Mouse (Mus musculus) testis, postnatal 14 days (tissue): Measurements from ENCODE around the gene Mroh2a.

Experiments used
- DNase-seq: peaks from one replicate; pipeline ENCODE4 v3.0.0; 2021; ENCODE audit warnings: low spot score

Mroh2a gene

GRCm38 (mm10) chr1:88235046-88235893, 8.5 kb downstream of the Mroh2a start:
- no peak for DNase-seq

- DNase-seq, result no peak
Observed at GRCm38 (mm10) chr1:88235894-88236415, 9.2 kb downstream of the Mroh2a start.

DNA sequence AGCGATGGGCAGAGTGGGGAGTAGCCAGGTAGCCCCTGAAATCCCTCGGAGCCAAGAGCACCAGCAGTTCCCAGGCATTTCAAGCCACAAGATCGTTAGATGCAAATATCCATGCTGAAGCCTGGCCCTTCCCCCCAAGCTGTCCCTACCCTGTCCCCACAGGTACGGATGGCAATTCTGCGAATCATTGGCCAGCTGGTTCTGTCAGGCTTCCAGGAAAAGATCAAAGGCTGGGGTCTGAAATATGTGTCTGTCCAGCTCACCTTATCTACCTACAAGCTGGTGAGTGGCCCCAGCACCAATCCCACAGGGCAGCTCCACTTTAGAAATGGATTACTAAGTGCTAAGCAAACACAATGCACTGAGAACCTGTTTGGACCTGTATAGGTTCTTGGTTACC, 10.5 kb downstream of the Mroh2a start:
- DNase-seq, result no peak

DNA sequence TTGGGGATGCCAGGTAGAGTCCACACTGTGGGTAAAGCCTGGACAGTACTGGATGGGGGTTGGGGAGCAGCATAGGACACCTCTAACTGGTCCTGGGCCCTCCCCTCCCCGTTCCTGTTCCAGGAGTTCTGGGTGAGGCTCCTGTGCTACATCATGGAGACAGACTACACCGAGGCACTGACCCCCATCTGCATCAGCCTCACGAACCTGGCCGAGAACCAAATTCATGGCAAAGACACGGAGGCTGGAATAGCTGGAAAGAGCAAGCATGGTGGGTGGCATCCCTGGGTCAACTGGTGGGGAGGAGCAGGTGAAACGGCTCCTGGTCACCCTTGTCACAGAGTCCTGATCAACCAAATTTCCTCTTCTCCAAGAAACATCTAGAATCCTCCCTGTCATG, 12.0 kb downstream of the Mroh2a start:
- no peak for DNase-seq

GRCm38 (mm10) chr1:88240072-88240471, 13.3 kb downstream of the Mroh2a start:
- no peak for DNase-seq

DNA sequence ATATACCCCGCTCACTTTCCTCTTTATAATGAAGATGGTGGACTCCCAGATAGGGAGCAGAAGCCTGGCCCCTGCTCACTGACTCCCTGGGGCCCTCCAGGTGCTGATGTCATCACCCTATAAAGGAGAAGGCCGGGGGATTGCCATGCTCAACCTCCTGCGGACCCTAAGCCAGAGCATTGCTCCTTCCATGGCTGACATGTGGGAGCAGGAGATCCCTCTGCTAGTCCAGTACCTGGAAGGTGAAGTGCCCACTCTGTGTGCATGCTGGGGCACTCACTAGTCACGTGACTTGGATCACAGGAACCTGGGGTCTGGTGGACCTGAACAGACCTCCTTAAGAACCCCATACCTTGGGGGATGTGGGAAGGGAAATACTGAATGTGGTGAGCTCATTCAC, 13.8 kb downstream of the Mroh2a start:
- DNase-seq, result no peak

- DNase-seq, result no peak
Observed at GRCm38 (mm10) chr1:88243861-88244260, 17.1 kb downstream of the Mroh2a start.

DNA sequence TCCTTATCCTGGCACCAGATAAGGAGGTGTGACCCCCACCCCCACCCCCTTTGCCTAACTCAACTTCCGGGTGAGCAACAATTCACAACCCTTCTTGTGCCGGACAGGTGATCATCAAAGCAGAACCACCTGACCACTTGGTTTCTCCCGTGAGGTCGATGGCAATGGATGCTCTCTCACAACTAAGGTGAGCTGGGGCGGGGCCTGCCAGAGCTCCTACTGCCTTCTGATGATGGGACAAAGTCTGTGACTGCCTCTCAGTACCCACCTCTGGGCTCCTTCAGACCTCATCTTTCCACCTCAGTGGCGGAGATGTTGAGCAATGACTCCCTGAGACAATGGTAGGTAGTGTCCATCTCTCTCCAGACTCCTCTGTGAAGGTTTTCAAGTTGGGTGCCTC, 19.1 kb downstream of the Mroh2a start:
- DNase-seq, result no peak

DNA sequence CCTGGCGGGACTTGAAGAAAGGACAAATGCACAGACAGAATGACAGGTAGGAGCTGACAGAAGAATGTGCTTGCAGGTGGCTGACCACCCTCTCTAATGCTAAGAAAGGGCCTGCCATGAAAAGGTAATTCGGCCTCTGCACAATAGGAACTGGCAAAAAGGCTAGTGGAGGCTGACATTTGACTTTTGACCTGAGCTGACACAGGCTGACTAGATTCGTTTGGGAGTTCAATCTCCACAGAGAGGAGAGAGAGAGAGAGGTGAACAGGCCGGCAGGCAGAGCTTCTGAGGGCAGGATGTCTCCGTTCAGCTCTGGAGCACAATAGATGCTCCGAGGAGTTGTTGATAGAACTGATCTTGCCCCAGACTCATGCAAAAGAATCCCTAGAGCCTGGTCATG, 19.6 kb downstream of the Mroh2a start:
- DNase-seq, result no peak

DNA sequence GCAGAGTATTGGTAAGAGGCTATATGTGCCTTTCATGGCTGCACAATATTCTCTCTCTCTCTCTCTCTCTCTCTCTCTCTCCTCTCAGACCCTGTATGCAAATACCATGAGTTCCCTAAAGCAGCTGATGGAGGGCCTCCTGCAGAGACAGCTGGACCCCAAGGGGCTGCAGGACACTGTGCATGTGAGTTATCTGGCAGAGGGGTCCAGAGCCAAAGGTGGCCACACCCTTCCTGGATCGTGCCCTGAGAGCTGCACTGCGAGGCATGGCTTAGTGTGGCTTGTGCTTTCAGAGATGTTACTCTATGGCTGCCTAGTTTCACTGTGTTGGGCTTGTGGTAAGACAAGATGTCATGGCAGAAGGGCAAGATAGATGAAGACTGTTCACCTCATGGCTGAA, 20.9 kb downstream of the Mroh2a start:
- no peak for DNase-seq

- DNase-seq, result no peak
Observed at GRCm38 (mm10) chr1:88248658-88249057, 21.9 kb downstream of the Mroh2a start.

DNA sequence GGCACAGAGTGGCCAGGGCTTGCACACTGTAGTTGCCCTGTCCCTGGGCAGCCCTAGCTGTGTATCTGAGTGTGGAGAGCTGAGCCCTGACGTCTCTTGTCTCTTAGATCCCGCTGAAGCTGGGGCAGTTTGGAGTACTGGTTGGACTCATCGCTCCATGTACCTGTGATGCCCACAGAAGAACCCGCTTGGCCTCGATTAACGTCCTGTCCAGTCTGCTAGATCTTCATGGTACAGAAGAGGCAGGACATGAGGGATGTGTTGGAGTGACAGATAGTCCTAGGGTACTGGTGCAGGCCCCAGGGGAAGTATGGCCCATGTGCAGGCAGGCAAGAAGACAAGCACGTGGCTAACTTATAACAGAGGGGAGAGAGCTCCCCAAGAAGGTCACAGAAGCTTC, 22.8 kb downstream of the Mroh2a start:
- no peak for DNase-seq

DNA sequence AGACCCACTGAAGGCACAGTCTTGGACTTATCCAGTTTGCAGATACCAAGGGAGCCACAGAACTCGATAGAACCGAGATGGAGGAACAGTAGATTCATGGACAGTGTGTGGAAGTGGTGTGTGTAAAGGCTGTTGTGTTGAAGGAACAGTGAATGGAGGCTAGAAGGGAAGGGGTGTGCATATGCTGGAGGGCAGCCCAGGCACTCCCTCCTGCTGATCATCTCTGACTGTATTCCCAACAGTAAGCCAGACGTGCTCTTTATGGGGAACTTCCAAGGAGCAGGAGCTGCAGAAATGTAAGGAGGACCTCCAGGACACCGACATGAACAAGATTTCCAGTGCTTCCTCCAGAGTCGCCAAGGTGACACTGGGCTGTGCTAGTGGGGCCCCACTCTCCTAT, 23.2 kb downstream of the Mroh2a start:
- no peak for DNase-seq

DNA sequence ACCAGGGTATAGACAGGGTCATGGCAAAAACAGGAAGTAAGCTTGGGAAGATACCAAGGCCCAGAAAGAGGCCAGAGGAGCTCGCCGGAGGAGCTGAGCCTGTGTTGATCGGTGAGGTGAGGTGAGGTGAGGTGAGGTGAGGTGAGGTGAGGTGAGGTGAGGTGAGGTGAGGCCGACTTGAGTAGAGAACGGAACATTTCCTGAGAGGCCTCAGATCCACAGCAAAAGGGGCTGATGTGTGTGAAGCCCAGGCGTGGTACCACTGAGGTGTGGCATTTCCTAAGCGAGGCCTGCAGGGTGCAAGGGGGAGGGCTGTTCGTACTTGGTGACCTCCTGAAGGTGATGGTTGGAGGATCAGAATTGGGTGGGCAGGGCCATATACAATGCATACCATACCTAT, 26.3 kb downstream of the Mroh2a start:
- DNase-seq, result no peak

DNA sequence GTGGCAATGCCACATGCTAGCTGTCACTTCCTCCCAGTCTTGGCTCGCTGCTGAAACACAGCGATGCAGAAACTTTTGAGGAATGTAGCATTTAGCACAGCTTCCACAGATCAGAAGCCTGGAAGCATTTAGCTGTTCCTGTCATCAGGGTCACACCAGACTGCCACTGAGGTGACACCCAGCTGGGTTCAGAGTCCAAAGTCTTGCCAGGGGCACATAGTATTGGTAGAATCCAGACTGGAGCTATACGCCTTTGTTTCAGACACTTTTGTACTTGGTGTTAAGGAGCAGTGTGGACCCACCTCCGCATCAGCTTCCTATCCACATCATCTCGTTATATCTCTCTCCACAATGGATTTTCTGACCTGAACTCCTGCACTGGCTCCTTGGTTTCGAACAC, 26.8 kb downstream of the Mroh2a start:
- DNase-seq, result no peak

GRCm38 (mm10) chr1:88254793-88255465, 28.1 kb downstream of the Mroh2a start:
- no peak for DNase-seq

- no peak for DNase-seq
Observed at GRCm38 (mm10) chr1:88255466-88255857, 28.7 kb downstream of the Mroh2a start.

DNA sequence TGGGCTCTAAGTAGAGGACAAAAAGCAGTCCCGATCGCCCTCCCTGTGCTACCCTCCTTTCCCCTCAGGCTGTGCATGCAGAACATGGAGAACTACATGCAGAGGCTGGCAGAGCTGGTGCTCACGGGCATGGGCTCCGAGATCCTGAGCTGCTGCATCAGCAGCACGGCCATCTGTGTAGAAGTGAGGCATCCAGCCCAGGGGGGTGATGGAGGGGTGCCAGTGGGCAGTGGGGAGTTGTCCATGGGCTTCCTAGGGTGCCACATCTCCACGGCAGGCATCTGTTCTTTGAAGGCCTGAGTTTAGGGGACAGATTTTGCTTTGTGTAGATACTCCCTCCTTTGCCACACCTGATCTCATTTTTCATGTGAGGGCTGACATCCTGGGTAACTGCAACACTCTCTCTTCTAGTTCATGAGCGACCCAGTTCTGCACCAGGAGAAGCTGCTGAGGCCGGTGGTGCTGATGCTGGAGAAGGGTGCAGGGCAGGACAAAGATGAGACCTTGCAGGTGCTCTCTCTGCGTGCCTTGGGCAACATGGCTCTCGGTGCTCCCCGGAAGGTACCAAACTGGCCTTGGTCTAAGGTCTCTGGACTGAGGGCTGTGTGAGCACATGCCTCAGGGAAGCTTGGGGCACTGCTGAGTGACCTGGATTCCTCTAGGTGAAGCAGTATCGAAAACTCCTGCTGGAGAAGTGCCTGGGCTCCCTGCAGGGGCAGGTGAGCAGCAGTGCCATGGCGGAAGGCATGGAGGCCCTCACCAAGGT, 29.4 kb downstream of the Mroh2a start:
- DNase-seq, result no peak

DNA sequence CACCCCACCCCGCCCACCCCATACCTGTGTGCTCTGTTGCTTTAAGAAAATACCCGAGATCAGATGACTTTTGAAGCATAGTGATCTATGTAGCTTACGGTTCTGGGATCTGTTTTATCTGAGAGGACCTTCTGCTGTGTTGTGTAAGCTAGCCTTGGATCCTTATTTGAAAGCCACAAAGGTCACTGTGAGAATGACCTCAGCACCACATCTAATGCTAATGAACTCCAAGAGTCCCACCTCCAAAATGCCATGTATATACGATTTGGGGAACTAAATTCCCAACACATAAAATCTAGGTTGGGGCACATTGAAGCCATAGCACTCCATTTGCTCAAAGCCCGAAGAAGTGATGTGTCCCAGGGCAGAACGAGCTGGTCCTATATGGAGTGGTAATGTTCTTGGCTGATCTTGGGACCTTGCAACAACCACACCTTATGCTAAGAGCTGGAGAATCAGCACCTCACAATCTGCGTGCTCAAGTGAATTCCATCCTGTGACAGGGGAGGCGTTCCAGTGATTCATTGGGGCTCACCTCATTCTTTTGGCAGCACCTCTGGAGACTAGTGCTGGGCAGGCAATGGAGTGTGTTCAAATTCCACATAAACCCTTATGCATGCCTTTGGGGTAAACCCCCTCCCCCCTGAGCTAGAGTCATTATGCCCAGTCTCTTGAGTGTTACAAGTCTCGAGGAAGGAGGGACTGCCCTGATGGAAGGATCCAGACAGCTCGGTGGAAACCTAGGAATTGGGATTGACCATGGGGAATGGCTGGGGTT, 30.3 kb downstream of the Mroh2a start:
- no peak for DNase-seq

DNA sequence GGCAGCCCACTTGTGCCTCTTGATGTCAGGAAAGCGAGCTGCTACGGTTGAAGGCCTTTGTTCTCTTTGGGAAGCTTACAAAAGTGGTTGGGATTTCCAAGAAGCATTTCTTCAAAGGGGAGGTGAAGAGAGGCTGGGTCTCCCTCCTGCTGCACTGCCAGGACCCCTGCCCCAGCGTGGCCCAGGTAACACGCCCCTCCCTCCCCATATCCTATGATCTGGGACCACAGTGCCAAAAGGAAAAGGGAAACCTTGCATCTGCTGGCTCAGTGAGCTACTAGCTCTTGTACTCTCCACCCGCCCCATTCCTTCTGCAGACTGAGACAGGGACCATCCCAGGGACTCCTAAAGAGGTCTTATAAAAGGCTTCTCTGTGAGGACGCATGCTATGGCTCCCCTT, 30.9 kb downstream of the Mroh2a start:
- no peak for DNase-seq

GRCm38 (mm10) chr1:88258361-88258760, 31.6 kb downstream of the Mroh2a start:
- DNase-seq, result no peak
